Mouse (Mus musculus): ENCODE measurements at regions not wholly inside any gene's neighbourhood (a gene's known extent, or its start where the extent isn't known, plus 50 kb on each side); places are given as distances from the start of the nearest gene placed in this dataset.

DNA sequence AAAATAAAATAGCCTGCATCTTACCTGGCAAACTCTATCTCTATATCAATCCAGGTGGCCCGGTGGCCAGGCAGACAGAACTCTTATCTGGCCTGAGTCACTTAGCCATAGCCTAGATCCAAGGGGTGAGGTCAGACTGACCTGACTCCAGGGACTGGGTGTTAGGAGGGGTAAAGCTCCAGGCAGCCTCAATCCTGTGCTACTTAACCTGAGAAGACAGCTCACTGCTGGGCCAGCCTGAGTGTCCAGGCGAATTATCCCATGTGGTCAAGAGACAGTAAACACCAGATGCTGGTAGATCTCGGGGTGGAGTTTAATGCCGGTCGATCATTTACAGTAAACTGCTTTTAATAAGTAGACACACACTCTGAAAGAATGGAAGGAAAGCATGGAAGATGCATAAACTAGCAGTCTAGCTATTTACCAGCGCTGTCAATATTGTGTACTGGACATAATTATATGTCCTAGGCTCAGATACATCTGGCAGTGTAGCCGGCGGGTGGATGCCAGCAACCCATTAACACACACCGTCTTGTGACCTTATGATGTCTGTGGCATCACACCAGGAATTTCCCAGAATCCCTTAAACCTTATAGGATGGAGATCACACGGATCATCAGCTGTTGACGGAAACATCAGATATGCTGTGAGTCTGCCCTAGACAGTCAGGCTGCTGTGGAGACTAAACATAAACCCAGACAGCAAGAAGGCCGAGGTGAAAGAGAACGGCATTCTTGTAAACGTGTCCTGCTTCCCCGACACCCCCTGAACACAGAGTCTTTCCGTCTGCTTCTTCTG, 153.9 kb upstream of the Ubl3 start:
- TF ChIP-seq EP300 (IDR thresholded peaks at IDR 0.05; ENCODE audit: low read depth) = no peak
- no peak for TF ChIP-seq CTCF (IDR thresholded peaks at IDR 0.05; ENCODE audit: low read depth)
